Mouse (Mus musculus) gonadal fat pad, adult 2 months (tissue): ENCODE results near the gene Ube2e1. TPM values are rescaled to one million over a fixed set of nuclear protein-coding genes. Genes with fewer than 3 reads are reported as not detected.
"Not testable (repeated sequence)": the region's sequence is repeated elsewhere in the genome, so short reads cannot be mapped to it uniquely, and the experiment has no call there.

ENCODE experiments used
- DNase-seq: peaks from one replicate; pipeline ENCODE4 v3.0.0-alpha.2; 2012; ENCODE audit warnings: low read depth
- polyA plus RNA-seq: library from polyadenylated mRNA; depleted of rRNA; stranded (reverse); fragments of >200 nt; gene quantifications from 2 replicates; pipeline ENCODE4 v1.2.3, GENCODE M21; 2012; rRNA removed

The Ube2e1 gene
- polyA plus RNA-seq, 1 experiment, result 37.7 TPM

DNA sequence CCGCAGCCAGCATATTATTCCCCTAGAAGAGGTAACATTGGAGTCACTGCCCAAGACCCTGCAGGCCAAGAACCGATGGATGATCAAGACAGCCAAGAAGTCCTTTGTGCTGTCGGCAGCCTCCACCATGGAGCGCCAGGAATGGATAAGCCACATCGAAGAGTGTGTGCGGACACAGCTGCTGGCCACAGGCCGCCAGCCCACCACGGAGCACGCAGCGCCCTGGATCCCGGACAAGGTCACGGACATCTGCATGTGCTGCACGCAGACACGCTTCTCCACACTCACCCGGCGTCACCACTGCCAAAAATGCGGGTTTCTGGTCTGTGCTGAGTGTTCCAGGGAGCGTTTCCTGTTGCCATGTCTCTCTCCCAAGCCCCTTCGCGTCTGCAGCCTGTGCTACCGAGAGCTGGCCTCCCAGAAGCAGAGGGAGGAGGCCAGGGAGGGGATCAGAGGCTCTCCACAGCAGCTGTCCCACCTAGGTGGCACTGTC, 89.0 kb downstream of the Ube2e1 start:
- DNase-seq, result no peak

GRCm38 (mm10) chr14:18241786-18242185, 89.9 kb downstream of the Ube2e1 start:
- DNase-seq, result no peak

GRCm38 (mm10) chr14:18240132-18240531, 91.5 kb downstream of the Ube2e1 start:
- no peak for DNase-seq

- DNase-seq, result peak; percentile 89
Observed at GRCm38 (mm10) chr14:18238750-18239731, 92.6 kb downstream of the Ube2e1 start, which contains the start of gene Nr1d2. TSS of gene Nr1d2 (minus strand) at chr14:18239127.

GRCm38 (mm10) chr14:18238131-18238749, 93.4 kb downstream of the Ube2e1 start:
- no peak for DNase-seq

DNA sequence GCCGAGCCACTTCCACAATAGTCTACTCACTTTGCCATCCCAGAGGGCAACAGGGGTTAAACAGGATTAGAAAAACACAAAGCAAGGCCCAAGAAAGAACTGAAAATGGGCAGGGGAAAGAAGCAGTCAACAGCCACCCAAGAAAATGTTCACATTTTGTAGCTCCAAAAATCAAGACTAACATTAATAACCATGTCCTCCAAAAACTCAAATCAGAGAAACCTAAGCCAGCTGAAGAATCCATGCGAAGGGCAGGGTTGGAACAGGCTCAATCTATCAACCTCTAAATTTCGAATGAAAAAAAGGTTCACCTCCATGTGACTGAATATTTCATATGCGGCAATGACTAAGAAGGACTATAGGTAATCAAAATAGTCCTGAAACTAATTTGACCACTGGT, 94.3 kb downstream of the Ube2e1 start:
- no peak for DNase-seq

DNA sequence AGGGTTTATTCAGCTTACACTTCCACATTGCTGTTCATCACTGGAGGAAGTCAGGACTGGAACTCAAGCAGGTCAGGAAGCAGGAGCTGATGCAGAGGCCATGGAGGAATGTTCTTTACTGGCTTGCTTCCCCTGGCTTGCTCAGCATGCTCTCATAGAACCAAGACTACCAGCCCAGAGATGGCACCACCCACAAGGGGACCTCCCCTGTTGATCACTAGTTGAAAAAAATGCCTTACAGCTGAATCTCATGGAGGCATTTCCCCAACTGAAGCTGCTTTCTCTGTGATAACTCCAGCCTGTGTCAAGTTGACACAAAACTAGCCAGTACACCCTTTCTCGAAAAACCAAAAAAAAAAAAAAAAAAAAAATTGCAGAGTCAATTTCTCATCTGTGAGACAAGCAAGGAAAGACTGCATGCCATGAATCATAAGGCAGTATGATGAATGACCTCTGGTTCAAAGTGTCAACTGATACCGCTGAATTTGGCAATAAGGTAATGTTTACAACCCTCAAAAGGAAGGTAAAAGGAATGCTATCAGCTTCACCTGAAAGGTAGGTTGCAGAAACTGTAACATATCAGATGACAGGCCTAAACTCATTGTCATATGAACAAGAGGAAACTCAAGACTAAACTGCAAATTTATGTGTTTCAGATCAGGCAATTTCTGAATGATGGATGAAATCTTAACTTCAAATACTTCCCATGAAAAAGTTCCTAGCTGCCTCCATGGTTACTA, 95.0 kb downstream of the Ube2e1 start:
- not testable (repeated sequence) for DNase-seq

GRCm38 (mm10) chr14:18233981-18234960, 97.4 kb downstream of the Ube2e1 start:
- DNase-seq, result no peak

- no peak for DNase-seq
Observed at GRCm38 (mm10) chr14:18233076-18233475, 98.6 kb downstream of the Ube2e1 start.

Other genes with a start within 250 kb of the Ube2e1 start
- gene Nr1d2, start 92.7 kb downstream of the Ube2e1 start, polyA plus RNA-seq, result 13.5 and 22.5 TPM in 2 replicates
- gene Nkiras1, start 60.7 kb downstream of the Ube2e1 start, polyA plus RNA-seq, result 7.4 and 9.3 TPM in 2 replicates
- gene Rpl15, start 60.5 kb downstream of the Ube2e1 start, polyA plus RNA-seq, result 204 and 266 TPM in 2 replicates